Mouse (Mus musculus) E14TG2a.4 (cell line): Measurements from ENCODE around the gene Zzz3.

Experiments
- CTCF ChIP-seq: conservative IDR thresholded peaks from 2 replicates; pipeline ENCODE4 v1.5.1; 2014; ENCODE audit warnings: low read length
- NANOG ChIP-seq: IDR thresholded peaks from 2 replicates; pipeline ENCODE4 v1.6.1; 2014; ENCODE audit warnings: borderline replicate concordance, low read length, mixed read lengths

- TF ChIP-seq CTCF (peak; percentile 45), NANOG (no peak)
Measured at GRCm38 (mm10) chr3:152477796-152478527, 82.7 kb downstream of the Zzz3 start.
